Mouse (Mus musculus) liver, adult 2 months (tissue): Measurements from ENCODE around the gene Art4. TPM values are rescaled to one million over a fixed set of nuclear protein-coding genes. Genes with fewer than 3 reads are reported as not detected.

Experiments
- DNase-seq: peaks from one replicate; pipeline ENCODE4 v3.0.0-alpha.2; 2011; ENCODE audit warnings: low read depth, low spot score; ENCODE audit errors: extremely low read depth
- H3K27ac ChIP-seq: fragments of 200-500 bp; replicated peaks from 2 replicates; pipeline ENCODE4 v1.5.1; 2012; ENCODE audit warnings: low read depth, mild to moderate bottlenecking, control low read depth, inconsistent platforms, low read length; ENCODE audit not compliant: insufficient read depth
- H3K27me3 ChIP-seq: fragments of 200-500 bp; 2 replicates; pipeline ENCODE4 v1.6.1; 2012; ENCODE audit warnings: mild to moderate bottlenecking, moderate library complexity, low read length, inconsistent platforms; ENCODE audit not compliant: control insufficient read depth, insufficient read depth
- H3K36me3 ChIP-seq: fragments of 200-500 bp; 2 replicates; pipeline ENCODE4 v1.6.1; 2012; ENCODE audit warnings: low read length, inconsistent platforms; ENCODE audit not compliant: control insufficient read depth, insufficient read depth
- H3K4me1 ChIP-seq: fragments of 200-500 bp; 2 replicates; pipeline ENCODE4 v1.6.1; 2011; ENCODE audit warnings: low read length; ENCODE audit not compliant: control insufficient read depth, insufficient read depth
- H3K4me3 ChIP-seq: fragments of 200-500 bp; 2 replicates; pipeline ENCODE4 v1.5.1; 2011; ENCODE audit warnings: low read depth, mild to moderate bottlenecking, control low read depth, low read length, moderate library complexity; ENCODE audit not compliant: insufficient read depth
- H3K79me2 ChIP-seq: fragments of 200-500 bp; 2 replicates; pipeline ENCODE4 v1.6.1; 2012; ENCODE audit warnings: inconsistent platforms, mild to moderate bottlenecking, low read length, moderate library complexity; ENCODE audit not compliant: control insufficient read depth, insufficient read depth
- H3K9ac ChIP-seq: fragments of 200-500 bp; 2 replicates; pipeline ENCODE4 v1.6.1; 2012; ENCODE audit warnings: low read depth, mild to moderate bottlenecking, control low read depth, inconsistent platforms, low read length
- CTCF ChIP-seq: fragments of 200-500 bp; IDR thresholded peaks from 2 replicates; pipeline ENCODE4 v1.5.1; 2011; ENCODE audit warnings: low read depth, low read length, control low read depth
- POLR2A ChIP-seq: fragments of 200-500 bp; IDR thresholded peaks from 2 replicates; pipeline ENCODE4 v1.6.1; 2011; ENCODE audit warnings: low read length, control low read depth; ENCODE audit not compliant: insufficient read depth; ENCODE audit errors: extremely low read depth
- WGBS: fragments of 180-500 bp; shearing (Covaris S2); methylation state at CpG from one replicate; pipeline ENCODE4 v1.1.7; 2018; 5-methylcytosine and 5-hydroxymethylcytosine counted together
- polyA plus RNA-seq: library from polyadenylated mRNA; depleted of rRNA; stranded (reverse); fragments of >200 nt; gene quantifications from 2 replicates; pipeline ENCODE4 v1.2.3, GENCODE M21; 2012
- total RNA-seq: library from RNA; depleted of rRNA; stranded (reverse); fragments of >200 nt; gene quantifications from 2 replicates; pipeline ENCODE4 v1.2.3, GENCODE M21; 2014

Art4 gene
- total and polyA plus RNA-seq, 2 experiments: 0.93 to 1.8 TPM

GRCm38 (mm10) chr6:136828681-136829080, 28.9 kb downstream of the Art4 start:
- 29% methylated on average over 4 of the region's 4 CpGs for WGBS
- peaks cover 7% of the 10 kb centered on the region; the same call in 1 of the 2 replicates for H3K4me1 ChIP-seq
- no peak overlapping the region for H3K9ac ChIP-seq
- DNase-seq: no peak
- H3K79me2 ChIP-seq: peaks cover 6% of the 10 kb centered on the region
- no peak for TF ChIP-seq POLR2A
- TF ChIP-seq CTCF: no peak
- peak overlapping the region; percentile 61; the same call in 1 of the 2 replicates for H3K4me3 ChIP-seq
- no peak overlapping the region for H3K27ac ChIP-seq
- H3K27me3 ChIP-seq: no peaks in the 10 kb centered on the region
- peaks cover 14% of the 10 kb centered on the region for H3K36me3 ChIP-seq

GRCm38 (mm10) chr6:136827881-136828561, 29.5 kb downstream of the Art4 start, which contains the start of gene Wbp11:
TSS of gene Wbp11 (minus strand) at chr6:136828233.
- peak; percentile 99 for DNase-seq
- Histone ChIP-seq H3K27me3 (no peaks in the 10 kb centered on the region), H3K36me3 (peaks cover 15% of the 10 kb centered on the region), H3K4me3 (peak within 1 kb of the TSS; percentile 95), H3K9ac (peak within 1 kb of the TSS; percentile 96), H3K4me1 (peaks cover 7% of the 10 kb centered on the region; the same call in 1 of the 2 replicates), H3K27ac (peak within 1 kb of the TSS; percentile 87), H3K79me2 (peaks cover 6% of the 10 kb centered on the region)
- TF ChIP-seq POLR2A (peak; percentile 63; the same call in 1 of the 2 replicates), CTCF (peak; percentile 14; the same call in 1 of the 2 replicates)
- under 1% methylated on average over 45 of the region's 45 CpGs for WGBS

GRCm38 (mm10) chr6:136827516-136827880, 30.0 kb downstream of the Art4 start, which contains the start of gene BC049715:
TSS of gene BC049715 (plus strand) at chr6:136827626.
- Histone ChIP-seq H3K27ac (peak within 1 kb of the TSS; percentile 87), H3K4me1 (peaks cover 7% of the 10 kb centered on the region; the same call in 1 of the 2 replicates), H3K9ac (peak within 1 kb of the TSS; percentile 96), H3K79me2 (peaks cover 6% of the 10 kb centered on the region), H3K4me3 (peak within 1 kb of the TSS; percentile 95), H3K27me3 (no peaks in the 10 kb centered on the region), H3K36me3 (peaks cover 20% of the 10 kb centered on the region)
- TF ChIP-seq POLR2A (no peak), CTCF (no peak)
- WGBS: under 1% methylated on average over 34 of the region's 34 CpGs
- DNase-seq: peak; percentile 41

DNA sequence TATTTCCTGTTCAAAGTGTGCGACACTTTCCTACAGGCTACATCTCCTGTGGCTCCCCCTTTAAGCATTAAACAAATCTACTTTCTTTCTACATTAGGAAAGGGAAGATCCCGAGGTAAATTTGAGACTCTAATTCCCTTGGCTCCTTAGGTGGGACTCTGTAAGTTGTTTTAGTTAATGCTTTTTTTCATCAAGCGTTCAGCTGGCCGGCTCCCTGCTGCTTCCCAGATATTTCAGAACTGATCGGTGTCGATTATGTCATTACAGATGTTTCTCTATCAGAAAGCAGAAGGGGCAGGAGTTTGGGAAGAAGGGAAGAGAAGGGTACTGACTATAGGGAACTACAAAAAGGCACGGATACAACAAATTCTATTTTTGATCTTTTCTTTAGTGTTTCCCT, 30.4 kb downstream of the Art4 start:
- Histone ChIP-seq H3K4me1 (peaks cover 7% of the 10 kb centered on the region; the same call in 1 of the 2 replicates), H3K4me3 (peak overlapping the region; percentile 95), H3K27ac (peak overlapping the region; percentile 87; the same call in 1 of the 2 replicates), H3K36me3 (peaks cover 22% of the 10 kb centered on the region), H3K27me3 (no peaks in the 10 kb centered on the region), H3K9ac (peak overlapping the region; percentile 96), H3K79me2 (peaks cover 6% of the 10 kb centered on the region)
- no peak for TF ChIP-seq CTCF
- no peak for TF ChIP-seq POLR2A
- 5% methylated on average over 7 of the region's 7 CpGs for WGBS
- DNase-seq: no peak

DNA sequence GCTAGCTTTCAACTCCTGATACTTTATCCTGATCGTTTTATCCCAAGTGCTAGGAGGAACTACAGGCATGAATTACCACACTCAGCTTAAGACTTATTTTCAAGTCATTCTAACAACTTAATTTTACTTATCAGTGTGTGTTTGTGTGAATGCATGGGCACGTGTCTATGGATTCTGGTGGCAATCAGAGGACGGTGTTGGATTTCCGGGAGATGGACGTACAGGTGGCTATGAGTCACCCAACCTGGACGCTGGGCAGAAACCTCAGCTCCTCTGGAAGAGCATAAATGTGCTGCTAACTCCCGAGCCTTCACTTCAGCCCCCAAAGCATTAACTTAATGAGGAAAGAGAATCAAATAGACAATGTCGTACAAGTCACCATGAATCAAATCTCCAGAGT, 32.5 kb downstream of the Art4 start:
- 95% methylated on average over 8 of the region's 8 CpGs for WGBS
- H3K27me3 ChIP-seq: no peaks in the 10 kb centered on the region
- DNase-seq: no peak
- H3K27ac ChIP-seq: no peak overlapping the region
- TF ChIP-seq CTCF (no peak), POLR2A (no peak)
- no peak overlapping the region for H3K4me3 ChIP-seq
- peaks cover 7% of the 10 kb centered on the region; the same call in 1 of the 2 replicates for H3K4me1 ChIP-seq
- peaks cover 38% of the 10 kb centered on the region for H3K36me3 ChIP-seq
- peaks cover 6% of the 10 kb centered on the region for H3K79me2 ChIP-seq
- no peak overlapping the region for H3K9ac ChIP-seq

- WGBS: 95% methylated on average over 18 of the region's 18 CpGs
- peaks cover 68% of the 10 kb centered on the region for H3K36me3 ChIP-seq
- TF ChIP-seq POLR2A (no peak), CTCF (no peak)
Observed at GRCm38 (mm10) chr6:136821086-136821485, 36.4 kb downstream of the Art4 start.

More at GRCm38 (mm10) chr6:136821086-136821485, 36.4 kb downstream of the Art4 start:
- Histone ChIP-seq H3K27ac (no peak overlapping the region), H3K9ac (no peak overlapping the region), H3K4me3 (no peak overlapping the region), H3K27me3 (no peaks in the 10 kb centered on the region), H3K4me1 (no peaks in the 10 kb centered on the region), H3K79me2 (no peaks in the 10 kb centered on the region; the same call in 1 of the 2 replicates)
- no peak for DNase-seq
